Mouse (Mus musculus): Measurements from ENCODE around the gene Iqschfp.

Iqschfp gene

DNA sequence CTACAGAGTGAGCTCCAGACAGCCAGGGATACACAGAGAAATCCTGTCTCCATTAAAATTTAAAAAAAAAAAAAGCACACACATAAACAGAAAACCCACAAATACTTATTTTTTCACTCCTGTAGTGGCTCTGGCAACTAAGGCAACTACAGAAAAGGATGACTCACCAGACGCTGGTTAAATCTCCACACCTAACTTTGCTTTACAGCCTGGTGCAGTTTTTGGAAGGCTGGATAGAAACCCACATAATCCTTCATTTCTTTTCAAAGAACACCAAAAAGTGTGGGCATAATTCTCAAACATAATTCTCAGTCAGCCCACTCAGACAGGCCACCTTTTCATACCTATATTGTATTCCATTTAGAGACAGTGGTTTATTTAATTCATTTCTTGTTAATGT lies 746.7 kb downstream of the Iqschfp start:
- in situ Hi-C loops (cut with MboI) = no loop called here

DNA sequence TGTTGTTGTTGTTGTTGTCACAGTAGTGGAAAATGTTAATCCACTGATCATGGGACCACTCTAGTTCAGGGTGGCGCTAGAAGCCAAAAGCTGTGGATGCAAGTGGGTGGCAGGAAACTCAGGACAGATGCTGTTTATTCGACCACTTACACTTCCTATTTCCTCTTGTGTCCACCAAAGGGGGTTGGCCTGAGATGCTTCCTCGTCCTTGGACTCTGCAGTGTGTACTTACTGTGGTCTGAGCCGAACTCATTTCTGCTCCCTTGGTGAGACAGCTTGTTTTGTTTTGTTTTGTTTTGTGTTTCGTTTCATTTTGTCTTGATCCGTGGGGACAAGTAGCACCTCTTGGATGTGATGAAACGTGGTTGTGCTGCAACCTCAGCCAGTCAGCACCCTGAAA lies 750.9 kb downstream of the Iqschfp start:
- in situ Hi-C loops (cut with MboI) = no loop called here

DNA sequence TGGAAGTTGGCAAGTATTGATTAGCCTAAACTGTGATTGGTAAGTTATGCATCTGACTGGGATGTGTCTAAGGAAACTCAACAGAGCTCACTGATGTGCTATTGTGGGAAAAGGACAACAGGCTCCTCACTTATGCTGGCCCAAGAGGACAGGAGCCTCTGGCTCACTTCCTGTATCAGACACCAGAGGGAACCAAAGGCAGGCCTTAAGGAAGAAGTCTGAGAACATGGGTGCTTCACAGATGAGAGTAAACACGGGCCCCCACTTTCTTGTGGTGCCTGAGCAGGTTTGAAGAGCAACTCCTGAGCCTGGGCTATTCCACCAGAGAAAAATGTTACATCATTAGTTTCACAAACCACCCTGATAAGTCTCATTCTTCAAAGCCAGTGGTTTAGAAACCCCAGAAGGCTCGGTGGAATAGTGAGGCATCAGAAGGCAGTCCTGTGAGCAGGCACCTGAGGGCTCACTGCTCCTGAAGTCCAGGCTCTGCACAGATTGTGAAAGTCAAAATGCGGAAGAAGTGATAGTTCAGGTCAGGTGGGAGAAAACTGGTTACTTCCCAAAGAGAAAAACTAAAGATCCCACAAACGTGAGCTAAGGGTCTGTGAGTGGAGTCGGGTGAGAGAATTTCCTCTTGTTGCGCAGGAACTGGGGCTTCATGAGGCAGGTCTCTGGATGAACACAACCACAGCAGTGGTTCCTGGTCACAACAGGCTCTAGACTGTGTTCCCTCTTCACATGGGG lies 754.5 kb downstream of the Iqschfp start:
- in situ Hi-C loops (cut with MboI) = no loop called here

DNA sequence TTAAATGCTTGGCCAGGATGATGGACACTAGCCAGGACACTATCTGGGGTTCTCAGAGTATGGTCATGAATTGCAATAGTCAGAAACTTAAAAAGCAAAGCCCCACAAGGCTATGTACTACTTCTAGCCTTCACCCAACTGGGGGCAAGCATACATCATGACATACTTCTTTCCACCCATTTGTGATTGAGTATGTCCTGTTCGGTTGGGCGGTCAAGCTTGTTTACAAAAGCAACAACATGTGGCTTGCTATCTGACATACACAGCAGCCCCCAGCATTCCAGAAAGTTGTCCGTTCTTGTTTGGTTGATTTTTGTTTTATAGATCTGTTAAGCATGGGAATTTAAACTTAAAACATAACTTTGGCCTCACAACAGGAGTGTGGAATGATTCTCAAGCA lies 755.2 kb downstream of the Iqschfp start:
- in situ Hi-C loops (cut with MboI) = no loop called here

DNA sequence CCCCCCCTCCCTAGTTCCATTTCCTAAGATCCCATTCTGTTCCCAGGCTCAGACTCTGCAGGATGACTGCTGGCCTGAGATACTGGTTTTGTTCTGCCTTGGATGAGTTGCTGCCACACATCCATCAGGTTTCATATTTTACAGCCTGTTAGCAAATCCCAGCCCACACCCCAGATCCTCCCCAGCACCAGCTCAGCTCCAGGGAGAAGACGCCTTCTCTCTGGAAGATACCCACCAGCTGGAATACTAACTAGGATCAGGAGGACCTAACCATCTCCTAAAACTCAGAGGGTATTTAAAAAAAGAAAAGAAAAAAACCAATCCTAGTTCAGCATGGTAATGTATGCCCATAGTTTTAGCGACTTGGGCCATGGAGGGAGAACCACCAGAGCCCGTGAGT lies 758.2 kb downstream of the Iqschfp start:
- in situ Hi-C loops (cut with MboI) = no loop called here

DNA sequence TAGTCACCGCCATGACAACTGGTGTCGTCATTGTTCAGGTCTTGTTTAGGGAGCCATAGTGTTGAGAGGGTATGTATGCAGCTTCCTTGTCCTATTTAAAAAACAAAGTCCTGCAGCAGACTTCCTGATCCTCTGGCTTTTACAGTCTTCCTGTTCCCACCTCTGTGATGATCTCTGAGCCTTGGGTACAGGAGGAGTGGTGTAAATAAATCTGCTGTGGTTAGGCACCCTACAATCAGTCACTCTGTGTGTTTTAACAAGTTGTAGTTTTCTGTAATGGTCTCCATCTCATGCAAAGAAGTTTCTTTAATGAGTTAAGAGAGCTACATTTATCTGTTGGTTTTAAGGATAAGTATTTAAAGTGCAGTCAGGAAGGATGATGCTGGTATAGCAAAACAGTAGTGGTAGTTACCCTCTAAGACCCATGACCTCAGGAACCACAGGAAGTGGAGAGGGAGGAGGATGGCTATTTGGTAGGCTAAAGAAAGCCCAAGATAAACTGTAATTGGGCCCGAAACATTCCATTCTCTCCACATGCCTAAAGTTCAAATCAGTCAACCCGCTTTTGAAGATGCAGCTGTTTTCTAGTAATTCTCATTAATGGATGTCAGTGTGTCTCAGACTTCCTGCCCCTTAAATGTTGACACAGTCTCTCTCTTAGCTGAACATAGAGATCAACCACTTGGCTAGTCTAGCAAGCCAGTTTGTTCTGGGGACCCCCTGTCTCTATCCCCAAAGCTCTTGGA lies 764.7 kb downstream of the Iqschfp start:
- in situ Hi-C loops (cut with MboI) = no loop called here

DNA sequence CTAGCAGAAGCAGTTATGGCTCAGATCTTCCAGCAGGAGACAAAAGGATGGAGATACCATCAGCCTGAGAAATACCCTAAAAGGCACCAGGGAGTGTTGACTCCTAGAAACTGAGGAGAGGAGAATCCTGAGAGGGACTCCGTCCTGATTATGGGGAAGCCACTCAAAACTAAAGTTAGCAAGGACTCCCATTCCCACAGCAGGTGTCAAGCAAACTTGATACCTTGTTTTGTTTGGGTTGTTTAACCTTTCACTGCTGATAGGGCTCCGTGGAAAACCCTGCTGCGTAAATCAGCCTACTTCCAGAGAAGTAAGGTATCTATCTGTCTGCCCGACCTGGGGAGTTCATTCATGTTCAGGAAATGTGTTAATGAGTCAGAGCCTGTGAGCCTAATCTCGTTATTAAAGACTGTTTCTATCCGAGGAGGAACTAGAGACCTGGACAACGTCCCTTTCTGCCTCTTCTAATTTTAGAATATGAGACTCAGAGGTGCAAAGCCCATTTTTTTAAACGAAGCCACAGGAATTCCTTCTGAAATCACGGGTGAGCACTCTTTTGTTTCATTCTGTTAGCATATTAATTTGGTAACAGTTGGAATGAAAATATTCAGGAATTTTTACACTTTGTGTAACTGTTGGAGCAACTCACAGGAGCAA lies 765.7 kb downstream of the Iqschfp start:
- in situ Hi-C loops (cut with MboI) = no loop called here

DNA sequence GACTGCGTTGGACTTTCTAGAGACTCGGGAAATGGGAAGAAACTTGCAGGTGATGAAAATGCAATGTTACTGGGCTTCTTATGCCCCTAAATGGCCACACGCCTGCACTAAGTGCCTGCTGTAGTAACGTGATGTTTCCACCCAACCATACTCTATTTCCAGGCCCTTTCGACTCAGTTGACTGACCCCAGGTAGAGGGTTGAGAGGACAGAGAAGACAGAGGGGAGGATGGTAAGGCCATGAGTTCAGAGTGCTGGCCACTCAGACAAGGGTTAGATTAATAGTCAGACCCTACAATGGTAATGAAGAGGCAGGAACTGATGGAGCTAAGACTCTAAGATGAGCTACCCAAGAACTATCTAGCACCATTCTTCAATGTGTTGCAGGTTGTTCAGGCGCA lies 768.0 kb downstream of the Iqschfp start:
- in situ Hi-C loops (cut with MboI) = no loop called here

DNA sequence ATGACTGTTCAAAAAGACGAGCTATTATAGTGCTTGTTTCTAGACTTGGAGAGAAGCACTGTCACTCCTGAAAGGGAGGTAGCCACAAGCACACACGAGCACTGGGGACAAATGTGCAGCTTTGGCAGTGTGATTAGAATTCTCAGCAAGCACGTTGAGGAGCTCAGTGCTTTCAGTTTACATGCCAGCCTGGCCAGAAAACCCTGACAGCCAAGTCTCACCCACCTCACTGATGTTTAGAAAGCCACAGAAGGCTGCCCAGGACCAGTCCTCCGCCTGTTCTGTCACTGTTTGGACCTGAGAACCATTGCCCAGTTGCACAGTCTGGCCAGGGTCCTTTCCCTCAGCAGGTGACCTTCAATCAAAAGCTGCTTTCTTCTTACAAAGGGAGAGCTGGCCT lies 768.5 kb downstream of the Iqschfp start:
- in situ Hi-C loops (cut with MboI) = no loop called here

DNA sequence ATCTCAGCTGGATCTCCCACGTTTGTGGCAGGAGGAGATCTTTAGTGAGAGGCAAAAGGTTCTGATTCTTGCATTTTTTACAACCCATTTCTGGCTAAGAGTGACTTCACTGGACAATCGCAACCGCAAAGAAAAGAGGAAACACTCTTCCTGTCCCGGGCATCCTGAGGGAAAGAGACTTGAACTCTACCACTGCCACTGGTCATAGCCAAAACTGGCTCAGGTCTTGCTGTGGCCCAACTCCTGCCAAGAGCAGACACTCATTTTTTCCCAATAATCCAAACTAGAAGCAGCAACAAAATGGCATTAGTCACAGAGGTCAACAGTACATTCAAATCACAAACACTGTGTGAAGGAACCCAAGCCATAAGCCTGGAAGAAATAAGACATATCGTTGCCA lies 770.4 kb downstream of the Iqschfp start:
- in situ Hi-C loops (cut with MboI) = no loop called here

DNA sequence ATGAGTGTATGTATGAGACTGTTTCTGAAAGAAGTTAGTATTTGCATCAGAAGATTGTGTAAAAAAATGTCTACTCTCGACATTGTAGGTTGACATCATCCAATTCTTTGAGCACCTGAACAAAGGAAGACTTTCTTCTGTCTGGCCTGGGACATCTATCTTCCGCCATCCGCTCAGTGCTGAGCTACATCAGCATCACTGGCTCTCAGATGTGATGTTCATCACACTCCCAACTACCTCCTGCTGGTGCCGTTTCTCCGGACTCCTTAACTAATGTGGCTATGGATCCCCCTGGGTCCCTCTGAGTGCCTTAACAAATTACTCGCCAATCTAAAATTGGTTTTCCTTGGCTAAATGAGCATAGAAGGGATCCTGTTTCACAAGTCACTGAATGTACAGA lies 772.3 kb downstream of the Iqschfp start:
- in situ Hi-C loops (cut with MboI) = no loop called here

DNA sequence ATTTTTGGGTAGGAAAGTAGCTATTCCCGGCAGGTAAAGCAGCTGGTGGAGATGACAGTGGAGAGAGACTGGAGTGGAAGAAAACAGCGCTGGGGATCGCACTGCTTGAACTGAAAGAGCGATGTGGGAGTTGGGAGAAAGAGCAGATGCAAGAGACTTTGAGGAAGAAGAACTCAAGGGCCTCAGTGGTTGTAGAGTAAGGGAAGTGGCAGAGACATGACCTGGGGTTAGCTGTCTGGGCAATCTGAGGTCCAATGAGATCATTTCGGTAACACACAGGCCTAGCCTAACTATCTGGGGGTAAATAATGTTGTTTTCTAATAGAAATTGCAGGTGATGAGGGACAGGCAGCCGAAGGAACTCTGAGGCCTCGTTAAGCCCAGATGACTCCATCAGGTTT lies 774.3 kb downstream of the Iqschfp start:
- in situ Hi-C loops (cut with MboI) = no loop called here

DNA sequence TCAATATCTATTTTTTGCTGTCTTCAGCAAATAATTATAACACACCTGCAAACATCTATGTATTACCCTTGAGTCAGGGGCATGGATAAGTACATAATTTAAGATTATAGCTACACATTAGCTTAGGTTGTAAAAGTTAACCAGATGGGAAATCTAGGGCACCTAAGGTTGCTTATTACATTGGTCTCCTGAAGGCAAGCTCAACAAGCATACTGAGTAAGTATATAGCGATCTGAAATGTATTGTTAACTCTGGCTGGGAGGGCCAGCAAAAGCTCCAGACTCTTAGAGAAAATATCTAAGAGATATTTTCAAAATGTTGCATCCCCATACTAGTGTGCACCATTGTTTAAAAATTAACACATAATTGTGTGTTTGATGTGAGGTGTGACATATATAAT lies 775.8 kb downstream of the Iqschfp start:
- in situ Hi-C loops (cut with MboI) = no loop called here

DNA sequence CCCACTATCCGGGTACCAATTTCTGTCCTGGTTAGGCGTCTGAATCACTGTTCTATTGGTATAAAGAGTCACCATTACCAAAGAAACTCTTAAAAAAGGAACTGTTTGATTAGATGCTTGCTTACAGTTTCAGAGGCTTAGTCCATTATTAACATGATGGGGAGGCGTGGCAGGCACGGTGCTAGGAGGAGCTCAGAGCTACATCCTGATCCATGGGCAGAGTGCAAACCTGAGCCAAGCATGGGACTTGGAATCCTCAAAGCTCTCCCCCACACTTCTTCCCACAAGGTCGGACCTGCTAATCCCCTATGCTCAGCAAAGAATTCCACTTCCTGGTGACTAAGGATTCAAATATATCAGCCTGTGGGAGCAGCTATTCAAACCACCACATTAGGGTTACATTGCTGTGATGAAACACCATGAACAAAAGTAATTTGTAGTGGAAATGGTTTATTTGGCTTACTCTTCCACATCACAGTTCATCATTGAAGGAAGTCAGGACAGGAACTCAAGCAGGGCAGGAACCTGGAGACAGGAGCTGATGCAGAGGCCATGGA lies 777.5 kb downstream of the Iqschfp start:
- in situ Hi-C loops (cut with MboI) = no loop called here

DNA sequence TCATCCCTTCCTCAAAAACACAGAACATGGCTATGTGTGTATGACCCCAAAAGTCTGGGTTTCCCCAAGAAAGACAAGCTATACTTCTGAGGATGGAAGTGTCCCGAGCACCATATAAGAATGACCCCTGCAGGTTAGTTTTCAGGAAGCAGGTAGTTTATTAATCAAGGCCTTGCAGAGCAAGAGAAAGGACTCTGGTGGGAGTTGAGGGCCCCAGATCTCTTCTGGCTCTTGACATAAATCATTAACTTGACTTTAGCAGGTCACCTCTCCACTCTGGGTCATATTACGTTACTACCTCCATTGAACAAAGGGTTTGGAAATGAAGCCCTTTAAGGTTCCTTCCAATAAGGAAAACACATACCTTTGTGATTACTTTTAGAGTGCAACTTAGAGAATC lies 782.7 kb downstream of the Iqschfp start:
- in situ Hi-C loops (cut with MboI) = no loop called here

DNA sequence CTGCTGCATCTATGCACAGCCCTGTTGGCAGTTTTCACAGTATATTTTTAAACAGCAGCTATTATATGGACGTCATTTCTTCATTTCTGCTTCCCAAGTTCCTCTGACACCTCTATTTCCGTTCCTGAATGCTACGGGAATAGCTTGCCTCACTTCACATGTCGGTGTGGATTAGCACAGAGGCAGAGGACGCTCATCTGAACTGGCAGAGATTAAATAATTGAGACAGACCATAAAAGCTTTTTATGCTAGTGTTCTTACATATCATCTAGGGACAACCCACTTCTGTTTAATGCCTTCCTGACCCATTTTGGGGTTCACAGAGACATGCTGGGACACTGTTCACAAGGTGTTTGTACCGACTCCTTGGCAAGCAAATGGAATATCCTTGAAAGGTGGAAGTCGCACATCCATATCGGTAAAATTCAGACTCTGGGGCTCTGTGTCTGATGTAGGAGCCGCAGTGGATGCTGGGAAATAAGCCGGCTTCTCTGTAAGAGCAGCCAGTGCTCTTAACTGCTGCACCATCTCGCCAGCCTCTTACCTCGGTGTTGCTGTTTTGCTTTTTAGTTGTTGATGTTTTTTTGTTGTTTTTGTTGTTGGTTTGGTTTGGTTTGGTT lies 783.3 kb downstream of the Iqschfp start:
- in situ Hi-C loops (cut with MboI) = no loop called here

Measured in mature B cell (primary cell).